Mouse (Mus musculus): ENCODE results near the gene Nupr1. TPM values are rescaled to one million over a fixed set of nuclear protein-coding genes. Genes with fewer than 3 reads are reported as not detected.

Gene Nupr1
- 10 to 100 TPM in 1 of 2 experiments, 1 to 10 TPM in 1; 7.5 to 15.3 TPM for total RNA-seq (2021)
- long read RNA-seq, experiment 1, transcript Nupr1-201 (3 exons, 829 nt) = major isoform, 9 of 11 reads
- long read RNA-seq, experiment 1, partial matches to known transcripts = 0 of 11 reads
- long read RNA-seq, experiment 1, other reads (novel, unspliced or antisense) = 1 of 11 reads
- long read RNA-seq, experiment 2, transcript Nupr1-201 (3 exons, 829 nt) = major isoform, 11 of 13 reads
- long read RNA-seq, experiment 2, partial matches to known transcripts = 0 of 13 reads
- long read RNA-seq, experiment 2, other reads (novel, unspliced or antisense) = 1 of 13 reads

DNA sequence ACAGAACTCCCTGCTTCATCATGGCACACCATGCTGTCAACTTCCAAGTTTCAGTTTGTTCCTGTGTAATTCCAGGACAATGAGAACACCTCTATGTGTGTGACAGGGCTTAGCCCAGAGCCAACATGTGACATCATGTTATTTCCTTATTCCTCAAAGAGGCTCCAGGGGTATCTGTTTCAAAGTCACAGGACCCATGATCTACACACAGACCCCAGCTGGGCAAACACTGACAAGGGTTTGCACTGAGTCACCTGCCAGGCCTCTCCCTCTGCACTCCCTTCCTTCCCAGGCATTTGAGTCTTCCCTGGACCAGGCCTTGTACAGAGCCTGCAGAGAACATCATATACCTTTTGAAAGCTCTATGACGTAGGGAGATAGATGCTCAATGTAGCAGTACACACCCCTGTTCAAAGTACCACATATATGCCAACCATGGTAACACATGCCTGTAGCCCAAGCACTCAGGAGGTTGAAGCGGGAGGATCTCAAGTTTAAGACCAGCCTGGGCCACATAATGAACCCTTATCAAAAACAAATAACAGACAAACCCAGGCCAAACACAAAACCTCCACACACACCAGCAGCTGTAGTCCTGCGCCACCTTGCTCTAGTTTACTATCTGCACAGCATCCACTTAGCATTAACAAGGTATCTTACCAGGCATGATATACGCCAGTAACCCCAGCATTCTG lies at the start of gene Nupr1:
TSS of gene Nupr1 (minus strand) at position 38 of the 695 bp plus-strand sequence.
- DNase-seq (ENCODE audit: low spot score in 2 of 2) = no peak

DNA sequence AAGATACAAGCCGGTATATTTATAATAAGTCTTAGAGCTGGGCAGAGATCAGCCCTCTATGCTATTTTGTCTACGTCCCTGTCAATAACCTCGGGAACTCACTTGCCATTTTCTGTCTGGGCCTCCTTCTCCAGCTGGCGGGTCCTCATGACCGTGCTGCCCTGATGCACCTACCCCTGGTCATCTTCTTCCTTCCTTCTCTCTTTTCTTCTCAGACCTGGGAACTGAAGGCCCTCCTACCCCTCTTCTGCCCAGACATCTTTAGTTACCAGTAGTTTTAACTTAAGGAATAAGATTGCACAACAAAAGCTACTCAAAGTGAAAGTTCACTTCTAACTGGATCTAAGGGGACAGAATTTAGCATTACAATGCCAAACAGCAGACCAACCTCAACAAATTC lies 49.0 kb upstream of the Nupr1 start:
- no peak for DNase-seq (ENCODE audit: low spot score in 2 of 2)

DNA sequence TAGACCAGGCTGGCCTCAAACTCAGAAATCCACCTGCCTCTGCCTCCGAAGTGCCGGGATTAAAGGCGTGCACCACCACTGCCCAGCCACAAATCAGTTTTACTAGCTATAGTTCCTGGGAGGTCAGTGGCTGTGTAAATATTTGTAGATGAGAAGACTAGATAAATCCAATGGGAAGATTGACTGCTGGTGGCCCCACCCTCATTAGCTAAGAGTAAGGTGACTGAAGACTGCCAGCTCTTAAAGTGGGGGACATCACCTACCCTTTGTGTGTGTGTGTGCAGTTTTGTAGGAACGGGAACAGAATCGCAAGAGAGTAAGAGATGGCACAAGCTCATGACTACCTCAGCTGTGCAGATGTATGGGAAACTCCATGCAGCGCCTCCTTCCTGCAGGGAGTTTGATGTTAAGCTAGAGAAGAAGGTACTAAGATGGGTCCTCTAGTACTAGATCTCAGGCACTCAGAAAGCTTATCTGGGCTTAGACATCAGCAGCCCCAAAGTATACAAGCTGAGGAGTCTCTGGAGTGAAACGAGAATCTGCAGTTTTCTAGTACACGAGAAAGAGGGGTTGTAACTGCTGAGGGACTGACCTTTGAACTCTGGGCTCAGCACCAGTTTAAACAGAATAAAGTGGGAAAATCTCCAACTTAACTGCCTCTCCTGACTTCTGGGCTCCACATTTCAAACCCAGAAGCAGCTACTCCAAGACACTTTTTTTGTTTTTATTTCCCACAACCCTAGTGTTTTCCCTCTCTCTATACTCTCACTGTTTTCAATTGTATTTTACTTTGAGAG lies 48.1 kb upstream of the Nupr1 start:
- DNase-seq (ENCODE audit: low spot score in 2 of 2) = no peak

- DNase-seq (ENCODE audit: low spot score in 2 of 2) = no peak
Observed at GRCm38 (mm10) chr7:126676631-126677220, 46.1 kb upstream of the Nupr1 start.

- DNase-seq (ENCODE audit: low spot score in 2 of 2) = no peak
Observed at GRCm38 (mm10) chr7:126676207-126676606, 45.5 kb upstream of the Nupr1 start, which contains the start of gene Sult1a1. TSS of gene Sult1a1 (minus strand) at chr7:126676432.

GRCm38 (mm10) chr7:126675104-126675503 lies 44.4 kb upstream of the Nupr1 start:
- DNase-seq (ENCODE audit: low spot score in 2 of 2) = no peak

GRCm38 (mm10) chr7:126672111-126672510 lies 41.5 kb upstream of the Nupr1 start:
- no peak for DNase-seq (ENCODE audit: low spot score in 2 of 2)

GRCm38 (mm10) chr7:126670152-126670551 lies 39.5 kb upstream of the Nupr1 start:
- DNase-seq (ENCODE audit: low spot score in 2 of 2) = no peak

DNA sequence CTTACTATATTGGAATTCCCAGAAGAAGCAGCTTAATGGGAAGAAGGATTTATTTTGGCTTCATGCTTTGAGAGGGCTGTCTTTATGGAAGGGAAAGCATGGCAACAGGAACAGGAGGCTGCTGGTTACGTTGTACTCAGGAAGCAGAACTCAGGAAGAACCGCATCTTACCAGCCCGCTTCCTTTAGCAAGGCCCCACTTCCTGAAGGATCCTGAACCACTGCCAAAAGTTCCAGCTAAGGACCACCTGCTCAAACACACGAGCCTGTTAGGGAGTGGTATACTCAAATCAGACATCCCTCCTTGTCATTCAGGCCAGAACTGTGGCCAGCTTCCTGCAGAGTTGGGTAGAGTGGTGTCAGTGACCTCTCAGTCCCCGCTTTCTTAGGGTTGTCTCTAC lies 37.8 kb upstream of the Nupr1 start:
- DNase-seq (ENCODE audit: low spot score in 2 of 2) = no peak

DNA sequence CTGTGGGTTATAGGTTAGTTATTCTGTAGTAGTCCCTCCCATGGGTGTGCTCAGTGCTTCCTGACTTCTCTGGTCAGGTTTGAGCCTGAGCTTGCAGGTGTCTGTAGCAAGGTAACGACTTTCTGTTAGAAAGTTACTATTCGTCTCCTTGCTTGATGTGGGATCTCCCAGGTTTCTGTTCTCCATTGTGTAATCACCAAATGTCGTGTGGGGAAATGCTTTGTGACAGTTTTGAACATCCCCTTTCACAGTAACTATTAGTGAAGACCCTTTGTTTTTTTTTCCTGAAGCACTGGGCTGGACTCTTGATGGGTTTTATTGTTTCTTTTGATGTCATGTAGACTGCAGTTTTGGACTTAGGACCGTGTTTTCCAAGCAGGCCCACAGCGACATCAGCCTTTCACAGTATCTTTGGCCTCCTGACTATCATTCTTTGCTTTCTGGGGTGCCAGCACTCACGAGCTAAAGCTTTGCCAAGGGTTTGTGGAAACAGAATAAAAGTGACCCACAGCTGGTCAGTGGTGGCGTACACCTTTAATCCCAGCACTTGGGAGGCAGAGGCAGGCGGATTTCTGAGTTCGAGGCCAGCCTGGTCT lies 36.9 kb upstream of the Nupr1 start:
- no peak for DNase-seq (ENCODE audit: low spot score in 2 of 2)

- DNase-seq (ENCODE audit: low spot score in 2 of 2) = no peak
Observed at GRCm38 (mm10) chr7:126665269-126665668, 34.6 kb upstream of the Nupr1 start.

GRCm38 (mm10) chr7:126663646-126664045 lies 33.0 kb upstream of the Nupr1 start:
- DNase-seq (ENCODE audit: low spot score in 2 of 2) = no peak

DNA sequence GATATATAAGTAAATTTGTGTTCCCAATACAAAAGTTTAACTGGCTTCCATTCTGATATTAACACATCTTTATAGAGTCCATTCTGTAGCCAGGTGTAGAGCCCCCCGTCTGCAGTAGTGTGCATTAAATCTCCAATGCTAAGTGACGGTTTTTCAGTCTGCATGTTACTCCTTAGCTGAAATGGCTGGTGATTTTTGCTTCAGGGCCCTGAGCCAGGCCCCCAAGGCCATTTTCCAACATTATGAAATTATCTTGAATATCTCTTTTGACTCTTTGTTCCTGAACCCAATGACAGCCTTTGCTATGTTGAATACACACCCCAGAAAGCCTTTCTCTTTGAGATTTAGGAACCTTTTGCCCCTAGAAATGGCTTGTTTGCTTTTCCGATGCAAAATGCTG lies 29.1 kb upstream of the Nupr1 start:
- no peak for DNase-seq (ENCODE audit: low spot score in 2 of 2)

- DNase-seq (ENCODE audit: low spot score in 2 of 2) = no peak
Observed at GRCm38 (mm10) chr7:126657522-126657921, 26.9 kb upstream of the Nupr1 start.

DNA sequence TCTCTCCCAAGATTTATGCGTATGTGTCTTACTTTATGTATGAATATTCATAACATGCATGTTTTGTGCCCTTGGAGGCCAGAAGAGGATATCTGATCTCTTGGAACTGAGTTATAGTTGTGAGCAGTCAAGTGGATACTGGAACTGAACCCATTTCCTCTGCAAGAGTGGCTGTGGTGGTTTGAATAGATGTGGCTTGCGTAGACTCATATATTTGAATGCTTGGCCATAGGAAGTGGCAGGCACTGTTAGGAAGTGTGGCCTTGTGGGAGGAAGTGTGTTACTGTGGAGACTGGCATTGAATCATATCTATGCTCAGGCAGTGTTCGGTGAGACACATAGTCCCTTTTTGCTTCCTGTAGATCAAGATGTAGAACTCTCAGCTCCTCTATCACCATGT lies 25.0 kb upstream of the Nupr1 start:
- no peak for DNase-seq (ENCODE audit: low spot score in 2 of 2)

DNA sequence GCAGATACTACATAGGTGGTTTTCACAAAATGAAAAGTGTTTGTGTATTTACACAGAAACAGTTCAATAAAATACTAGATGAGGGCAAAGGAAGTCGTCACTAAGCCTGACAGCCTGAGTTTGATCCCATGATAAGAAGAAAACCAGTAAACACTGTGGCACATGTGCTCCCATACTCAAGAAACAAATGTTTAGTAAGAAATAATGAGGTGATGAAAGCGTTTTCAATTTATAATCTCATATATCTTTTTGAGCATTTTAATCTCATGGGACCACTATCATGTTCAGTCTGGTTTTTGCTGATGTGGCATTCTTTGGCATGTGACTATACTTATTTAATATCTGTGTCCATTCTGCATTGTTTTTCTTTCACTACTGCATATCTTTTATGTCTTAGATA lies 23.3 kb upstream of the Nupr1 start:
- no peak for DNase-seq (ENCODE audit: low spot score in 2 of 2)

GRCm38 (mm10) chr7:126650852-126651251 lies 20.2 kb upstream of the Nupr1 start:
- no peak for DNase-seq (ENCODE audit: low spot score in 2 of 2)

- DNase-seq (ENCODE audit: low spot score in 2 of 2) = peak; percentile 83 to 86
Observed at GRCm38 (mm10) chr7:126649231-126650051, 18.8 kb upstream of the Nupr1 start, which contains the start of gene Sgf29. TSS of gene Sgf29 (plus strand) at chr7:126649309.

DNA sequence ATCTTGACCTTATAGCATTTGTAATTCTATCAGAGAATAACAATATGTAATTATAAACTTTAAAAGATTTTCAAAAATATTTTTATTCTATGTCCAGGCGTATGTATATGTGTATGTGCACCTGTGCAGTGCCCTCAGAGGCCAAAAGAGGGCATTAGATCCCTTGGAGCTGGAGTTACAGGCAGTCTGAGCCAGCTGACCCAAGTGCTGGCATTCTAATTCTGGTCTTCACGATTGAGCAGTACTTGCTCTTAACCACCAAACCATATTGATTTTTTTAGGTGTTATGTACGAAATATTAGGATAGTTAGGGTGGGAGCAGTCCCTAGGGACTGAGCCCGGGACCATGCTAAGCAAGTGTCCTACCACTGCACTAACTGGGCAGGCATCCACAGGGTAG lies 17.8 kb upstream of the Nupr1 start:
- DNase-seq (ENCODE audit: low spot score in 2 of 2) = no peak

- DNase-seq (ENCODE audit: low spot score in 2 of 2) = no peak
Observed at GRCm38 (mm10) chr7:126645708-126646107, 15.0 kb upstream of the Nupr1 start.

Data from adrenal gland, postnatal 4 days (tissue).